24 mouse cellular contexts compared by ENCODE assay signal in the genomic region with DNA sequence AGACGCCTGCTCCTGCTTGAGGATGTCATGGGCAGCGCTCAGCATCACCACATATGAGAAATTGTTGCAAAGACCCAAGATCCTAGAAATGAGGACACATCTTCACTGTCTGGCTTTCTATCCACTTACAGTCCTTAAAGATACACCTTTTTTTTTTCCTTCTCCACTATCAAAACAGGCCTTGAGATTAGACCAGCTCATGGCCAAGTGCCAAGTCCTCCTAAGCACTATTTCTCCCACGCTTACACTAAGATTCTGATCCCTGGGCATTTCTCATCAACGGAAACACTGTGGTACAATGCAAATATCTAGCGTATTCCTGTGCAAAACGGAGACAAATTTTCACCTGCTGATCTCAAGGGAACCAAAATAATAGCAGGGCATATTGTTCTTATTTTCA. TPM values are rescaled to one million over a fixed set of nuclear protein-coding genes. Genes with fewer than 3 reads are reported as not detected.
A peak's percentile ranks its signal among the peaks of the same experiment; 100 is the strongest.
DNase-seq lines count a peak whose midpoint lies in the region; ATAC-seq and TF ChIP-seq lines count a peak whose summit lies in the region.
"Had no signal": no experiment of that assay in that cellular context is flagged by ENCODE, and none has a peak within 500 bp of the region (broad histone marks: within the 10 kb centered on the region; RNA-seq: fewer than 3 reads in every experiment).

No protein-coding gene starts in this region.

- no peak for TF ChIP-seq CTCF in hindbrain, postnatal 0 days (IDR thresholded peaks at IDR 0.05; ENCODE audit: low read depth)

- H3K36me3 ChIP-seq in hindbrain, embryonic 10.5 days: peaks cover 34% of the 10 kb centered on the region
- H3K36me3 ChIP-seq in hindbrain, embryonic 11.5 days (ENCODE audit: control insufficient read depth, insufficient read depth, low read length): no peaks in the 10 kb centered on the region
- peaks cover 22% of the 10 kb centered on the region for H3K36me3 ChIP-seq in neural tube, embryonic 13.5 days
- H3K36me3 ChIP-seq in hindbrain, postnatal 0 days (ENCODE audit: insufficient read depth, low read length): no peaks in the 10 kb centered on the region
- H3K36me3 ChIP-seq in neural tube, embryonic 15.5 days: peaks cover 19% of the 10 kb centered on the region

- H3K4me1 ChIP-seq in hindbrain, embryonic 10.5 days (replicated peaks): peaks cover 20% of the 10 kb centered on the region
- no peaks in the 10 kb centered on the region for H3K4me1 ChIP-seq in hindbrain, embryonic 11.5 days (replicated peaks; ENCODE audit: control insufficient read depth, insufficient read depth, low read length)
- H3K4me1 ChIP-seq in neural tube, embryonic 13.5 days (replicated peaks): peaks cover 26% of the 10 kb centered on the region
- 0 out of 2 replicates have a peak, but pooled peaks cover 5% of the 10 kb centered on the region for H3K4me1 ChIP-seq in hindbrain, postnatal 0 days (ENCODE audit: insufficient read depth, low read length)
- H3K4me1 ChIP-seq in neural tube, embryonic 15.5 days: peaks cover 31% of the 10 kb centered on the region

- no peak overlapping the region for H3K9ac ChIP-seq in hindbrain, embryonic 11.5 days (ENCODE audit: low read depth, low read length)
- peak overlapping the region; percentile 38; the same call in 1 of the 2 replicates for H3K9ac ChIP-seq in neural tube, embryonic 13.5 days
- no peak overlapping the region for H3K9ac ChIP-seq in hindbrain, postnatal 0 days (replicated peaks; ENCODE audit: low read length)
- H3K9ac ChIP-seq in neural tube, embryonic 15.5 days (replicated peaks): no peak overlapping the region
- H3K9ac ChIP-seq: forebrain, postnatal 0 days; liver, embryonic 14.5 days had no signal

- WGBS in hindbrain, embryonic 10.5 days: 93% methylated on average over 6 of the region's 6 CpGs
- 89% methylated on average over 6 of the region's 6 CpGs for WGBS in hindbrain, embryonic 11.5 days
- WGBS in neural tube, embryonic 13.5 days: 89% methylated on average over 6 of the region's 6 CpGs
- 82% methylated on average over 6 of the region's 6 CpGs for WGBS in hindbrain, postnatal 0 days
- 78% methylated on average over 6 of the region's 6 CpGs for WGBS in neural tube, embryonic 15.5 days

- H3K9me3 ChIP-seq in hindbrain, embryonic 10.5 days: no peaks in the 10 kb centered on the region
- H3K9me3 ChIP-seq in hindbrain, embryonic 11.5 days (ENCODE audit: control insufficient read depth, low read length): no peaks in the 10 kb centered on the region
- no peaks in the 10 kb centered on the region for H3K9me3 ChIP-seq in neural tube, embryonic 13.5 days
- no peaks in the 10 kb centered on the region for H3K9me3 ChIP-seq in hindbrain, postnatal 0 days (ENCODE audit: low read length)
- H3K9me3 ChIP-seq in neural tube, embryonic 15.5 days (replicated peaks): no peaks in the 10 kb centered on the region
- H3K9me3 ChIP-seq: heart, embryonic 15.5 days had no signal

- DNase-seq in hindbrain, embryonic 10.5 days (ENCODE audit: low spot score): no peak
- no peak for DNase-seq in hindbrain, embryonic 11.5 days (ENCODE audit: low spot score)
- no peak for DNase-seq in neural tube, embryonic 10.5 days (ENCODE audit: extremely low spot score, low spot score)
- DNase-seq in hindbrain, postnatal 0 days (ENCODE audit: low spot score): no peak
- DNase-seq in adrenal gland, adult 18-20 months (ENCODE audit: low spot score in 2 of 2): no peak
- no peak for DNase-seq in frontal cortex, postnatal 14 days (ENCODE audit: low spot score in 2 of 2)
- DNase-seq: adrenal gland, postnatal 36 days; B cell, adult 2 months; cerebellum, adult 9-10 months; embryo, embryonic 11 days; forebrain, postnatal 0 days; heart, adult 18-20 months; kidney, adult 9 months; thymus, postnatal 36 days had no signal

- ATAC-seq in hindbrain, embryonic 11.5 days (ENCODE audit: low FRiP score): no peak
- no peak for ATAC-seq in neural tube, embryonic 13.5 days (ENCODE audit: low read depth)
- no peak for ATAC-seq in hindbrain, postnatal 0 days
- no peak for ATAC-seq in neural tube, embryonic 15.5 days (ENCODE audit: low FRiP score)
- ATAC-seq: forebrain, postnatal 0 days; lung, postnatal 0 days; Patski had no signal

- H3K27ac ChIP-seq in hindbrain, embryonic 10.5 days: no peak overlapping the region
- H3K27ac ChIP-seq in hindbrain, embryonic 11.5 days (ENCODE audit: low read depth, low read length): no peak overlapping the region
- H3K27ac ChIP-seq in neural tube, embryonic 13.5 days (replicated peaks): no peak overlapping the region
- H3K27ac ChIP-seq in hindbrain, postnatal 0 days: no peak overlapping the region
- H3K27ac ChIP-seq in neural tube, embryonic 15.5 days (replicated peaks): no peak overlapping the region
- H3K27ac ChIP-seq: heart, embryonic 15.5 days; liver, embryonic 14.5 days had no signal

- H3K4me3 ChIP-seq in hindbrain, embryonic 10.5 days: peak overlapping the region; percentile 73; the same call in 1 of the 2 replicates
- H3K4me3 ChIP-seq in hindbrain, embryonic 11.5 days (ENCODE audit: low read depth, low read length): no peak overlapping the region
- H3K4me3 ChIP-seq in neural tube, embryonic 13.5 days: no peak overlapping the region
- H3K4me3 ChIP-seq in hindbrain, postnatal 0 days (ENCODE audit: low read length): no peak overlapping the region
- 0 out of 2 replicates have a peak overlapping the region, but pooled peaks have one; percentile 1 for H3K4me3 ChIP-seq in neural tube, embryonic 15.5 days (replicated peaks)

- H3K27me3 ChIP-seq in hindbrain, embryonic 10.5 days (ENCODE audit: insufficient read depth, poor library complexity, severe bottlenecking): peaks cover 27% of the 10 kb centered on the region
- H3K27me3 ChIP-seq in hindbrain, embryonic 11.5 days (ENCODE audit: control insufficient read depth, insufficient read depth, low read length): 0 out of 2 replicates have a peak, but pooled peaks cover 4% of the 10 kb centered on the region
- peaks cover 25% of the 10 kb centered on the region for H3K27me3 ChIP-seq in neural tube, embryonic 13.5 days
- no peaks in the 10 kb centered on the region for H3K27me3 ChIP-seq in hindbrain, postnatal 0 days (ENCODE audit: insufficient read depth, low read length)
- H3K27me3 ChIP-seq in neural tube, embryonic 15.5 days (replicated peaks): peaks cover 15% of the 10 kb centered on the region; the same call in 1 of the 2 replicates
- H3K27me3 ChIP-seq: Patski had no signal

- H3K4me2 ChIP-seq in hindbrain, embryonic 11.5 days (replicated peaks; ENCODE audit: low read depth, low read length): no peak overlapping the region
- peak overlapping the region; percentile 74 for H3K4me2 ChIP-seq in neural tube, embryonic 13.5 days
- 0 out of 2 replicates have a peak overlapping the region, but pooled peaks have one; percentile 90 for H3K4me2 ChIP-seq in hindbrain, postnatal 0 days (ENCODE audit: low read depth, low read length)
- peak overlapping the region; percentile 87 for H3K4me2 ChIP-seq in neural tube, embryonic 15.5 days

RNA-seq across cellular contexts. Expression of a gene that starts 3.1 kb away (rescaled TPM):
- polyA plus RNA-seq in hindbrain, embryonic 10.5 days (2016; fragmentation: Nextera tagmentation; extraction: Ambion mirVana): 0.47 TPM in 2 replicates
- 0.35 and 0.71 TPM in 2 replicates for polyA plus RNA-seq in hindbrain, embryonic 11.5 days (2014; fragmentation: Nextera tagmentation; extraction: Ambion mirVana)
- polyA plus RNA-seq in neural tube, embryonic 13.5 days (2015; fragmentation: Nextera tagmentation; extraction: Ambion mirVana): 0.29 and 0.95 TPM in 2 replicates
- total RNA-seq in hindbrain, postnatal 0 days (2014; rRNA removed): 0.25 and 6.3 TPM in 2 replicates
- polyA plus RNA-seq in hindbrain, postnatal 0 days (2015; fragmentation: Nextera tagmentation; extraction: Ambion mirVana): 0.47 and 0.50 TPM in 2 replicates
- polyA plus RNA-seq in neural tube, embryonic 15.5 days (2015; fragmentation: Nextera tagmentation; extraction: Ambion mirVana): 0.22 and 1.3 TPM in 2 replicates
- 1 to 10 TPM; 2.4 to 3.2 TPM for total RNA-seq in adrenal gland, adult 18-20 months (2021)

RNA-seq across cellular contexts. Expression of a gene that starts 4.0 kb away (rescaled TPM):
- polyA plus RNA-seq in hindbrain, embryonic 10.5 days (2016; fragmentation: Nextera tagmentation; extraction: Ambion mirVana): 27.3 and 29.9 TPM in 2 replicates
- polyA plus RNA-seq in hindbrain, embryonic 11.5 days (2014; fragmentation: Nextera tagmentation; extraction: Ambion mirVana): 25.5 and 26.7 TPM in 2 replicates
- 26.3 and 27.9 TPM in 2 replicates for polyA plus RNA-seq in neural tube, embryonic 13.5 days (2015; fragmentation: Nextera tagmentation; extraction: Ambion mirVana)
- 27.7 and 34.2 TPM in 2 replicates for total RNA-seq in hindbrain, postnatal 0 days (2014; rRNA removed)
- polyA plus RNA-seq in hindbrain, postnatal 0 days (2015; fragmentation: Nextera tagmentation; extraction: Ambion mirVana): 22.3 and 25.1 TPM in 2 replicates
- polyA plus RNA-seq in neural tube, embryonic 15.5 days (2015; fragmentation: Nextera tagmentation; extraction: Ambion mirVana): 32.6 and 32.7 TPM in 2 replicates
- 10 to 100 TPM; 34.6 to 35.8 TPM for total RNA-seq in adrenal gland, adult 18-20 months (2021)

RNA-seq across cellular contexts. Expression of a gene that starts 13.1 kb away (rescaled TPM):
- polyA plus RNA-seq in hindbrain, embryonic 10.5 days (2016; fragmentation: Nextera tagmentation; extraction: Ambion mirVana): not detected in 2 replicates
- polyA plus RNA-seq in hindbrain, embryonic 11.5 days (2014; fragmentation: Nextera tagmentation; extraction: Ambion mirVana): not detected in 2 replicates
- polyA plus RNA-seq in neural tube, embryonic 13.5 days (2015; fragmentation: Nextera tagmentation; extraction: Ambion mirVana): not detected in 2 replicates
- total RNA-seq in hindbrain, postnatal 0 days (2014; rRNA removed): 0.94 TPM in 1 of 2 replicates, not detected in the other
- not detected in 2 replicates for polyA plus RNA-seq in hindbrain, postnatal 0 days (2015; fragmentation: Nextera tagmentation; extraction: Ambion mirVana)
- polyA plus RNA-seq in neural tube, embryonic 15.5 days (2015; fragmentation: Nextera tagmentation; extraction: Ambion mirVana): not detected in 2 replicates
- under 1 TPM in 1 of 2 experiments, not detected in 1; 0.38 TPM for total RNA-seq in adrenal gland, adult 18-20 months (2021)
- total RNA-seq: adrenal gland, postnatal 36 days; forebrain, postnatal 0 days; gastrocnemius, adult 8-10 months; heart, adult 18-20 months; layer of hippocampus, postnatal 25 days; left cerebral cortex, postnatal 25 days had no signal
- polyA plus RNA-seq: forebrain, postnatal 0 days; stomach, embryonic 16.5 days had no signal

RNA-seq across cellular contexts. Expression of a gene that starts 15.4 kb away (rescaled TPM):
- polyA plus RNA-seq in hindbrain, embryonic 10.5 days (2016; fragmentation: Nextera tagmentation; extraction: Ambion mirVana): 185 and 213 TPM in 2 replicates
- polyA plus RNA-seq in hindbrain, embryonic 11.5 days (2014; fragmentation: Nextera tagmentation; extraction: Ambion mirVana): 187 and 194 TPM in 2 replicates
- polyA plus RNA-seq in neural tube, embryonic 13.5 days (2015; fragmentation: Nextera tagmentation; extraction: Ambion mirVana): 188 and 200 TPM in 2 replicates
- 112 and 118 TPM in 2 replicates for total RNA-seq in hindbrain, postnatal 0 days (2014; rRNA removed)
- polyA plus RNA-seq in hindbrain, postnatal 0 days (2015; fragmentation: Nextera tagmentation; extraction: Ambion mirVana): 198 and 204 TPM in 2 replicates
- 178 and 194 TPM in 2 replicates for polyA plus RNA-seq in neural tube, embryonic 15.5 days (2015; fragmentation: Nextera tagmentation; extraction: Ambion mirVana)
- total RNA-seq in adrenal gland, adult 18-20 months (2021): 100 to 1,000 TPM; 199 to 243 TPM

RNA-seq across cellular contexts. Expression of a gene that starts 49.0 kb away (rescaled TPM):
- polyA plus RNA-seq in hindbrain, embryonic 10.5 days (2016; fragmentation: Nextera tagmentation; extraction: Ambion mirVana): 1.4 and 2.7 TPM in 2 replicates
- 1.3 and 2.4 TPM in 2 replicates for polyA plus RNA-seq in hindbrain, embryonic 11.5 days (2014; fragmentation: Nextera tagmentation; extraction: Ambion mirVana)
- 7.1 and 9.6 TPM in 2 replicates for polyA plus RNA-seq in neural tube, embryonic 13.5 days (2015; fragmentation: Nextera tagmentation; extraction: Ambion mirVana)
- total RNA-seq in hindbrain, postnatal 0 days (2014; rRNA removed): 5.9 and 6.7 TPM in 2 replicates
- 19.1 and 19.5 TPM in 2 replicates for polyA plus RNA-seq in hindbrain, postnatal 0 days (2015; fragmentation: Nextera tagmentation; extraction: Ambion mirVana)
- polyA plus RNA-seq in neural tube, embryonic 15.5 days (2015; fragmentation: Nextera tagmentation; extraction: Ambion mirVana): 12.4 and 13.9 TPM in 2 replicates
- total RNA-seq in adrenal gland, adult 18-20 months (2021): 10 to 100 TPM; 13.6 to 26.7 TPM

Comparison
In these comparisons a context has a peak if more than half of its experiments do, and no peak if none do; other contexts are left out.
1. H3K4me3 ChIP-seq: peak in hindbrain, embryonic 10.5 days (single experiment) and neural tube, embryonic 15.5 days (single experiment); none in hindbrain, embryonic 11.5 days (single experiment), neural tube, embryonic 13.5 days (single experiment) and hindbrain, postnatal 0 days (single experiment).